In the genomic region with DNA sequence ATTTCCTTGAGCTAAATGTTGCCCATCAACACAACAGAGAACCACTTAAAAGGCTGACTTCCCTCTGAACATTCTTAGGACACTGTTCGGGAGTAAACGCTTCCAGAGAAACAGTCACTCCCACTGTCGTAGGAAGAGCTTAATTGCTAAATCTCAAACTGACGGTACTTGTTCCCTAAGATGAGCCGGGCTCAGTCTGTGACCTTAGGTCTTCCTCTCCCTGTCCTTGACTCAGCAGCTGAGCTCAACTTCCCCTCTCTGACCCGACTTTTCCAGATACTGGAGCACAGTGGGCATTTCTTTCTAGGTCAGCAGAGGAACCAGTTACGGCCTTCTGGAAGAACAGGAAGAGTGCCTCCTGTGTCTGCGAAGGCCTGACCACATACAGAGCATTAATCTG, we compare ENCODE assay signal across 10 mouse cellular contexts.
DNase-seq lines count a peak whose midpoint lies in the region; ATAC-seq and TF ChIP-seq lines count a peak whose summit lies in the region.
"Had no signal": no experiment of that assay in that cellular context is flagged by ENCODE, and none has a peak within 500 bp of the region (broad histone marks: within the 10 kb centered on the region; RNA-seq: fewer than 3 reads in every experiment).

No protein-coding gene starts in this region.

- H3K4me3 ChIP-seq in forebrain, embryonic 10.5 days = no peak overlapping the region
- H3K4me3 ChIP-seq in forebrain, embryonic 12.5 days (replicated peaks) = no peak overlapping the region
- H3K4me3 ChIP-seq in layer of hippocampus, adult 2 months = no peak overlapping the region
- H3K4me3 ChIP-seq in megakaryocyte, embryonic 14.5 days (replicated peaks) = peak overlapping the region; percentile 80
- no peak overlapping the region for H3K4me3 ChIP-seq in intestine, embryonic 16.5 days (ENCODE audit: low read length)
- H3K4me3 ChIP-seq: limb, embryonic 12.5 days had no signal

- H3K4me2 ChIP-seq in forebrain, embryonic 12.5 days = no peak overlapping the region
- no peak overlapping the region for H3K4me2 ChIP-seq in intestine, embryonic 16.5 days (ENCODE audit: low read depth, low read length)
- H3K4me2 ChIP-seq: limb, embryonic 12.5 days had no signal

- no peak overlapping the region for H3K9ac ChIP-seq in forebrain, embryonic 12.5 days
- H3K9ac ChIP-seq in intestine, embryonic 16.5 days (ENCODE audit: low read depth, low read length) = no peak overlapping the region
- H3K9ac ChIP-seq: limb, embryonic 12.5 days had no signal

- peak overlapping the region; percentile 40; the same call in 1 of the 2 replicates for H3K27ac ChIP-seq in forebrain, embryonic 10.5 days
- H3K27ac ChIP-seq in forebrain, embryonic 12.5 days = no peak overlapping the region
- no peak overlapping the region for H3K27ac ChIP-seq in layer of hippocampus, adult 2 months
- H3K27ac ChIP-seq in intestine, embryonic 16.5 days (ENCODE audit: low read length) = no peak overlapping the region
- H3K27ac ChIP-seq: limb, embryonic 12.5 days had no signal

- H3K4me1 ChIP-seq in forebrain, embryonic 10.5 days = peaks cover 56% of the 10 kb centered on the region
- H3K4me1 ChIP-seq in forebrain, embryonic 12.5 days = peaks cover 39% of the 10 kb centered on the region
- peaks cover 41% of the 10 kb centered on the region for H3K4me1 ChIP-seq in megakaryocyte, embryonic 14.5 days
- H3K4me1 ChIP-seq in intestine, embryonic 16.5 days (ENCODE audit: control insufficient read depth, insufficient read depth, low read length) = peaks cover 7% of the 10 kb centered on the region; the same call in 1 of the 2 replicates

- H3K36me3 ChIP-seq in forebrain, embryonic 10.5 days (replicated peaks) = no peaks in the 10 kb centered on the region
- H3K36me3 ChIP-seq in forebrain, embryonic 12.5 days (replicated peaks) = no peaks in the 10 kb centered on the region
- no peaks in the 10 kb centered on the region for H3K36me3 ChIP-seq in megakaryocyte, embryonic 14.5 days (replicated peaks; ENCODE audit: low read length)
- no peaks in the 10 kb centered on the region for H3K36me3 ChIP-seq in intestine, embryonic 16.5 days (ENCODE audit: control insufficient read depth, insufficient read depth, low read length)
- H3K36me3 ChIP-seq: limb, embryonic 12.5 days had no signal

- no peaks in the 10 kb centered on the region for H3K9me3 ChIP-seq in forebrain, embryonic 10.5 days
- H3K9me3 ChIP-seq in forebrain, embryonic 12.5 days = no peaks in the 10 kb centered on the region
- H3K9me3 ChIP-seq in megakaryocyte, embryonic 14.5 days = no peaks in the 10 kb centered on the region
- H3K9me3 ChIP-seq in intestine, embryonic 16.5 days (ENCODE audit: control insufficient read depth, low read length) = no peaks in the 10 kb centered on the region
- H3K9me3 ChIP-seq: limb, embryonic 12.5 days had no signal

- ATAC-seq in forebrain, embryonic 12.5 days (ENCODE audit: low FRiP score) = no peak
- no peak for ATAC-seq in intestine, embryonic 16.5 days

- WGBS in forebrain, embryonic 10.5 days = 24% methylated on average over 8 of the region's 8 CpGs
- WGBS in forebrain, embryonic 12.5 days = 36% methylated on average over 8 of the region's 8 CpGs
- 57% methylated on average over 8 of the region's 8 CpGs for WGBS in intestine, embryonic 16.5 days

- peaks cover 30% of the 10 kb centered on the region for H3K27me3 ChIP-seq in forebrain, embryonic 10.5 days (ENCODE audit: poor library complexity, severe bottlenecking)
- H3K27me3 ChIP-seq in forebrain, embryonic 12.5 days = peaks cover 20% of the 10 kb centered on the region; the same call in 1 of the 2 replicates
- H3K27me3 ChIP-seq in megakaryocyte, embryonic 14.5 days (replicated peaks) = peaks cover under 1% of the 10 kb centered on the region
- H3K27me3 ChIP-seq in intestine, embryonic 16.5 days (replicated peaks; ENCODE audit: control insufficient read depth, insufficient read depth, low read length) = no peaks in the 10 kb centered on the region
- H3K27me3 ChIP-seq: limb, embryonic 12.5 days had no signal

- no peak for TF ChIP-seq CTCF in layer of hippocampus, adult 2 months (conservative IDR thresholded peaks at IDR 0.05)

- DNase-seq in forebrain, embryonic 10.5 days (ENCODE audit: extremely low spot score, low spot score) = no peak
- DNase-seq in layer of hippocampus, adult 9-11 months = peak; percentile 63
- DNase-seq in layer of hippocampus, adult 2 months (ENCODE audit: low spot score in 2 of 2) = no peak
- DNase-seq in c-Kit-positive CD71-negative TER-119-negative erythroid progenitor cells, embryonic 14.5 days (ENCODE audit: low read depth) = peak; percentile 36
- DNase-seq in testis, postnatal 10 days (ENCODE audit: low spot score) = no peak
- DNase-seq: cerebellum, adult 8-10 months had no signal

Comparison
In these comparisons a context has a peak if more than half of its experiments do, and no peak if none do; other contexts are left out.
1. DNase-seq: peak in layer of hippocampus, adult 9-11 months (single experiment) and c-Kit-positive CD71-negative TER-119-negative erythroid progenitor cells, embryonic 14.5 days (single experiment); none in forebrain, embryonic 10.5 days (single experiment), layer of hippocampus, adult 2 months (0 of 2) and testis, postnatal 10 days (single experiment).